Mouse (Mus musculus): Measurements from ENCODE around the gene Ccnd3. TPM values are rescaled to one million over a fixed set of nuclear protein-coding genes. Genes with fewer than 3 reads are reported as not detected.
"Not testable (repeated sequence)": the region's sequence is repeated elsewhere in the genome, so short reads cannot be mapped to it uniquely, and the experiment has no call there.

Gene Ccnd3
- total and polyA plus RNA-seq, 3 experiments: 143 to 568 TPM; not detected in 1

DNA sequence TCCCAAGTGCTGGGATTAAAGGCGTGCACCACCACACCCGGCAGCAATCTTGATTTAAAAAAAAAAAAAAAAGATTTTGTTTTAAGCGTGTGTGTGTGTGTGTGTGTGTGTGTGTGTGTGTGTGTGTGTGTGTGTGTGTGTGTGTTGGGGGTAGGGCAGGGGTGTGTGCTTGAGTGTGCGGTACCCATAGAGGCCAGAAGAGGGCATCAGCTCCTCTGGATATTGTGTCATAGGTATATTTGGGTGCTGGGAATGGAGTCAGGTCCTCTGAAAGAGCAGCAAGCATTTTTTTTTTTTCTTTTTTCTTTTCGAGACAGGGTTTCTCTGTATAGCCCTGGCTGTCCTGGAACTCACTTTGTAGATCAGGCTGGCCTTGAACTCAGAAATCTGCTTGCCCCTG, 119.7 kb downstream of the Ccnd3 start:
- H3K36me3 ChIP-seq (ENCODE audit: control insufficient read depth in 1 of 2, insufficient read depth in 2 of 2, low read length in 2 of 2): not testable (repeated sequence)

DNA sequence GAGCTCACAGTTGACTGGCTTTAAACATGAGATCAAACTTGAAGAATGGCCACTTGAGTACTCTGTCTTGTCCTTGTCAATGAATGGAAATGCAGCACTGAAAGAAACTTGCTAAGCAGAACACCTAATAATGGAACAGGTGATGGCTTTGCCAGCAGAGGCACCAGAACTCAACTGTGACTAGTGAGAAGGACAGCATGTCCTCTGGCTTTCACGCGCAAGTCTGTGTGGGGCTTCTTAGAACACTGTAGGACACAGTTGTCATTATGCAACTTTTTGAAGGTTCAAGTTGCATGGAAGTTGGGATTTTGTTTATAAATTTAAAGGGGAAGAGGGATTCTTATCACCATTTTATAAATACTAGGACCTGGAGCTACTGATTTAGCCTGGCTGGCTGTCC, 120.2 kb downstream of the Ccnd3 start:
- DNase-seq (ENCODE audit: low read depth, low spot score): no peak
- no peak overlapping the region for H3K27ac ChIP-seq (ENCODE audit: control insufficient read depth, low read depth, low read length)
- H3K27me3 ChIP-seq (ENCODE audit: control insufficient read depth in 1 of 2, insufficient read depth in 2 of 2, low read length in 2 of 2): no peaks in the 10 kb centered on the region
- TF ChIP-seq GATA1 (IDR thresholded peaks at IDR 0.05; ENCODE audit: low read depth, low read length) (no peak), MYC (IDR thresholded peaks at IDR 0.05; ENCODE audit: low read depth, low read length) (no peak), ELF1 (IDR thresholded peaks at IDR 0.05; ENCODE audit: low read depth, low read length) (no peak), POLR2AphosphoS5 (IDR thresholded peaks at IDR 0.05; ENCODE audit: borderline replicate concordance, low read depth, low read length) (no peak), E2F4 (IDR thresholded peaks at IDR 0.05; ENCODE audit: borderline replicate concordance, low read depth, low read length) (no peak), MYB (IDR thresholded peaks at IDR 0.05; ENCODE audit: low read depth, low read length) (no peak), KAT2A (conservative IDR thresholded peaks at IDR 0.05; ENCODE audit: low read depth, low read length) (no peak), HCFC1 (IDR thresholded peaks at IDR 0.05; ENCODE audit: low read depth, low read length) (no peak), NRF1 (IDR thresholded peaks at IDR 0.05; ENCODE audit: insufficient read depth, low read depth, low read length, poor library complexity, severe bottlenecking) (no peak), MAFK (IDR thresholded peaks at IDR 0.05; ENCODE audit: borderline replicate concordance, low read depth, low read length) (no peak), USF2 (IDR thresholded peaks at IDR 0.05; ENCODE audit: borderline replicate concordance in 1 of 2, insufficient read depth in 1 of 2, low read depth in 1 of 2, low read length in 2 of 2) (no peak), MAX (IDR thresholded peaks at IDR 0.05; ENCODE audit: low read length) (no peak), CHD2 (IDR thresholded peaks at IDR 0.05; ENCODE audit: low read length) (no peak)
- H3K4me1 ChIP-seq (ENCODE audit: control insufficient read depth in 1 of 2, insufficient read depth in 2 of 2, low read length in 2 of 2): peaks cover 0 to 9% of the 10 kb centered on the region in 2 experiments; a peak in 1 of 4 replicates
- H3K4me3 ChIP-seq (ENCODE audit: control insufficient read depth in 1 of 2, insufficient read depth in 1 of 2, low read depth in 2 of 2, low read length in 2 of 2): no peak overlapping the region
- peaks cover 10% of the 10 kb centered on the region for H3K79me2 ChIP-seq (ENCODE audit: control insufficient read depth, insufficient read depth, low read length, poor library complexity)
- H3K9me3 ChIP-seq (replicated peaks; ENCODE audit: insufficient read depth, low read length): no peaks in the 10 kb centered on the region
- H3K36me3 ChIP-seq (ENCODE audit: control insufficient read depth in 1 of 2, insufficient read depth in 2 of 2, low read length in 2 of 2): peaks cover 4 to 9% of the 10 kb centered on the region in 2 experiments
- no peak overlapping the region for H3K9ac ChIP-seq (ENCODE audit: control insufficient read depth, low read depth, low read length, poor library complexity, severe bottlenecking)

More for the DNA sequence above, 119.7 kb downstream of the Ccnd3 start:
- peak in 2 of 3 experiments; percentile 25 to 39; a peak in 2 of 6 replicates for TF ChIP-seq CTCF (IDR thresholded peaks at IDR 0.05 in 2 of 3, conservative IDR thresholded peaks at IDR 0.05 in 1 of 3; ENCODE audit: control insufficient read depth in 1 of 3, insufficient read depth in 1 of 3, low read depth in 2 of 3, low read length in 3 of 3, poor library complexity in 1 of 3, severe bottlenecking in 1 of 3)
- H3K9me3 ChIP-seq (replicated peaks; ENCODE audit: insufficient read depth, low read length); H3K27ac ChIP-seq (ENCODE audit: control insufficient read depth, low read depth, low read length); H3K9ac ChIP-seq (ENCODE audit: control insufficient read depth, low read depth, low read length, poor library complexity, severe bottlenecking); H3K4me1 ChIP-seq (ENCODE audit: control insufficient read depth in 1 of 2, insufficient read depth in 2 of 2, low read length in 2 of 2); H3K79me2 ChIP-seq (ENCODE audit: control insufficient read depth, insufficient read depth, low read length, poor library complexity); H3K27me3 ChIP-seq (ENCODE audit: control insufficient read depth in 1 of 2, insufficient read depth in 2 of 2, low read length in 2 of 2); H3K4me3 ChIP-seq (ENCODE audit: control insufficient read depth in 1 of 2, insufficient read depth in 1 of 2, low read depth in 2 of 2, low read length in 2 of 2): not testable (repeated sequence)
- DNase-seq (ENCODE audit: low read depth, low spot score): peak; percentile 43

DNA sequence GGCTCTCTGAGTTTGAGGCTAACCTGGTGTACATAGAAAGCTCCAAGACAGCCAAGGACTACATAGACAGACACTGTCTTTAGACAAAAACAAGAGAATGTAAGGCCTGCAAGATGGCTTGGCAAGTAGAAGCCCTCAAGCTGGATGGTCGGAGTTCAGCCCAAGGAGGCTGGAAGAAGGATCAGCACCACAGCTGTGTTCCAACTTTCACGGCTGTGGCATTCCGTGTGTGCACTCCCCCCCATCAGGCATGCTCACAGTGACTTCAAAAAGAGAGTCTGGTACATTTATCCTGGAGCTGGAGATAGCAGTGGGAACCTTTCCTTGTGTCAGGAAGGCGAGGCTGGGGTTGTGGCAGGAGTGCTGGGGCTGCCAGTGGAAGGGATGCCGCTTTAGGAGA, 121.2 kb downstream of the Ccnd3 start:
- DNase-seq (ENCODE audit: low read depth, low spot score): no peak
- Histone ChIP-seq H3K79me2 (ENCODE audit: control insufficient read depth, insufficient read depth, low read length, poor library complexity) (peaks cover 12% of the 10 kb centered on the region), H3K9me3 (replicated peaks; ENCODE audit: insufficient read depth, low read length) (no peaks in the 10 kb centered on the region), H3K9ac (ENCODE audit: control insufficient read depth, low read depth, low read length, poor library complexity, severe bottlenecking) (no peak overlapping the region), H3K36me3 (ENCODE audit: control insufficient read depth in 1 of 2, insufficient read depth in 2 of 2, low read length in 2 of 2) (peaks cover 7 to 9% of the 10 kb centered on the region in 2 experiments), H3K27me3 (ENCODE audit: control insufficient read depth in 1 of 2, insufficient read depth in 2 of 2, low read length in 2 of 2) (no peaks in the 10 kb centered on the region), H3K4me1 (ENCODE audit: control insufficient read depth in 1 of 2, insufficient read depth in 2 of 2, low read length in 2 of 2) (peaks cover 0 to 11% of the 10 kb centered on the region in 2 experiments; a peak in 2 of 4 replicates), H3K27ac (ENCODE audit: control insufficient read depth, low read depth, low read length) (no peak overlapping the region), H3K4me3 (ENCODE audit: control insufficient read depth in 1 of 2, insufficient read depth in 1 of 2, low read depth in 2 of 2, low read length in 2 of 2) (no peak overlapping the region)
- TF ChIP-seq TBP (IDR thresholded peaks at IDR 0.05; ENCODE audit: low read depth, low read length) (no peak), GATA1 (IDR thresholded peaks at IDR 0.05; ENCODE audit: low read depth, low read length) (no peak), E2F4 (IDR thresholded peaks at IDR 0.05; ENCODE audit: borderline replicate concordance, low read depth, low read length) (no peak), POLR2AphosphoS2 (IDR thresholded peaks at IDR 0.05; ENCODE audit: low read length) (no peak)

Data from MEL (cell line).